Mouse (Mus musculus): Measurements from ENCODE around the gene Pex16. TPM values are rescaled to one million over a fixed set of nuclear protein-coding genes. Genes with fewer than 3 reads are reported as not detected.

The Pex16 gene
- 81.9 and 92.5 TPM in 2 replicates for polyA plus RNA-seq (2012; rRNA removed)

GRCm38 (mm10) chr2:92374514-92374913 is at the start of gene Pex16, which contains the start of gene Large2:
TSS of gene Pex16 (plus strand) at chr2:92374676.
TSS of gene Large2 (minus strand) at chr2:92374869.
- peak; percentile 62 for DNase-seq
- Histone ChIP-seq H3K27me3 (replicated peaks; ENCODE audit: control insufficient read depth, insufficient read depth, low read length) (no peaks in the 10 kb centered on the region), H3K27ac (ENCODE audit: insufficient read depth, low read depth, low read length) (peak within 1 kb of the TSS; percentile 99), H3K4me1 (ENCODE audit: control insufficient read depth, insufficient read depth, low read length) (peaks cover 33% of the 10 kb centered on the region), H3K4me3 (ENCODE audit: insufficient read depth, low read depth, low read length) (peak within 1 kb of the TSS; percentile 83), H3K36me3 (ENCODE audit: control insufficient read depth, insufficient read depth, low read length) (peaks cover 2% of the 10 kb centered on the region; the same call in 1 of the 2 replicates)
- 3% methylated on average over 16 of the region's 16 CpGs for WGBS
- TF ChIP-seq CTCF (conservative IDR thresholded peaks at IDR 0.05; ENCODE audit: insufficient read depth, insufficient read length, low read depth, low read length), result no peak
- TF ChIP-seq POLR2A (IDR thresholded peaks at IDR 0.05; ENCODE audit: low read depth, low read length), result no peak

- no peaks in the 10 kb centered on the region for H3K4me1 ChIP-seq (ENCODE audit: control insufficient read depth, insufficient read depth, low read length)
- H3K27ac ChIP-seq (ENCODE audit: insufficient read depth, low read depth, low read length), result no peak overlapping the region
- no peaks in the 10 kb centered on the region; the same call in 1 of the 2 replicates for H3K36me3 ChIP-seq (ENCODE audit: control insufficient read depth, insufficient read depth, low read length)
- DNase-seq, result no peak
- H3K4me3 ChIP-seq (ENCODE audit: insufficient read depth, low read depth, low read length), result no peak overlapping the region
- 90% methylated on average over 7 of the region's 7 CpGs for WGBS
- TF ChIP-seq CTCF (conservative IDR thresholded peaks at IDR 0.05; ENCODE audit: insufficient read depth, insufficient read length, low read depth, low read length) (no peak), POLR2A (IDR thresholded peaks at IDR 0.05; ENCODE audit: low read depth, low read length) (no peak)
- no peaks in the 10 kb centered on the region for H3K27me3 ChIP-seq (replicated peaks; ENCODE audit: control insufficient read depth, insufficient read depth, low read length)
Observed at GRCm38 (mm10) chr2:92325676-92326075, 48.8 kb upstream of the Pex16 start.

GRCm38 (mm10) chr2:92326221-92326620 is 48.3 kb upstream of the Pex16 start:
- no peak for DNase-seq
- no peak overlapping the region for H3K27ac ChIP-seq (ENCODE audit: insufficient read depth, low read depth, low read length)
- no peak for TF ChIP-seq CTCF (conservative IDR thresholded peaks at IDR 0.05; ENCODE audit: insufficient read depth, insufficient read length, low read depth, low read length)
- TF ChIP-seq POLR2A (IDR thresholded peaks at IDR 0.05; ENCODE audit: low read depth, low read length), result no peak
- H3K36me3 ChIP-seq (ENCODE audit: control insufficient read depth, insufficient read depth, low read length), result no peaks in the 10 kb centered on the region; the same call in 1 of the 2 replicates
- H3K27me3 ChIP-seq (replicated peaks; ENCODE audit: control insufficient read depth, insufficient read depth, low read length), result no peaks in the 10 kb centered on the region
- WGBS, result 71% methylated on average over 1 of the region's 1 CpGs
- no peaks in the 10 kb centered on the region for H3K4me1 ChIP-seq (ENCODE audit: control insufficient read depth, insufficient read depth, low read length)
- no peak overlapping the region for H3K4me3 ChIP-seq (ENCODE audit: insufficient read depth, low read depth, low read length)

- Histone ChIP-seq H3K27me3 (replicated peaks; ENCODE audit: control insufficient read depth, insufficient read depth, low read length) (no peaks in the 10 kb centered on the region), H3K27ac (ENCODE audit: insufficient read depth, low read depth, low read length) (no peak overlapping the region), H3K4me3 (ENCODE audit: insufficient read depth, low read depth, low read length) (no peak overlapping the region), H3K36me3 (ENCODE audit: control insufficient read depth, insufficient read depth, low read length) (no peaks in the 10 kb centered on the region; the same call in 1 of the 2 replicates), H3K4me1 (ENCODE audit: control insufficient read depth, insufficient read depth, low read length) (no peaks in the 10 kb centered on the region)
- WGBS, result 93% methylated on average over 4 of the region's 4 CpGs
- no peak for DNase-seq
- no peak for TF ChIP-seq CTCF (conservative IDR thresholded peaks at IDR 0.05; ENCODE audit: insufficient read depth, insufficient read length, low read depth, low read length)
- no peak for TF ChIP-seq POLR2A (IDR thresholded peaks at IDR 0.05; ENCODE audit: low read depth, low read length)
Observed at GRCm38 (mm10) chr2:92327601-92328000, 46.9 kb upstream of the Pex16 start.

- Histone ChIP-seq H3K4me1 (ENCODE audit: control insufficient read depth, insufficient read depth, low read length) (no peaks in the 10 kb centered on the region), H3K27ac (ENCODE audit: insufficient read depth, low read depth, low read length) (no peak overlapping the region), H3K4me3 (ENCODE audit: insufficient read depth, low read depth, low read length) (no peak overlapping the region), H3K36me3 (ENCODE audit: control insufficient read depth, insufficient read depth, low read length) (no peaks in the 10 kb centered on the region; the same call in 1 of the 2 replicates), H3K27me3 (replicated peaks; ENCODE audit: control insufficient read depth, insufficient read depth, low read length) (no peaks in the 10 kb centered on the region)
- DNase-seq, result no peak
- 90% methylated on average over 8 of the region's 8 CpGs for WGBS
- TF ChIP-seq POLR2A (IDR thresholded peaks at IDR 0.05; ENCODE audit: low read depth, low read length) (no peak), CTCF (conservative IDR thresholded peaks at IDR 0.05; ENCODE audit: insufficient read depth, insufficient read length, low read depth, low read length) (no peak)
Observed at GRCm38 (mm10) chr2:92328206-92328605, 46.3 kb upstream of the Pex16 start.

- H3K27me3 ChIP-seq (replicated peaks; ENCODE audit: control insufficient read depth, insufficient read depth, low read length), result no peaks in the 10 kb centered on the region
- H3K36me3 ChIP-seq (ENCODE audit: control insufficient read depth, insufficient read depth, low read length), result no peaks in the 10 kb centered on the region; the same call in 1 of the 2 replicates
- peak; percentile 42 for DNase-seq
- TF ChIP-seq POLR2A (IDR thresholded peaks at IDR 0.05; ENCODE audit: low read depth, low read length), result no peak
- peak; percentile 53 for TF ChIP-seq CTCF (conservative IDR thresholded peaks at IDR 0.05; ENCODE audit: insufficient read depth, insufficient read length, low read depth, low read length)
- 53% methylated on average over 2 of the region's 2 CpGs for WGBS
- no peak overlapping the region for H3K27ac ChIP-seq (ENCODE audit: insufficient read depth, low read depth, low read length)
- H3K4me1 ChIP-seq (ENCODE audit: control insufficient read depth, insufficient read depth, low read length), result no peaks in the 10 kb centered on the region
- no peak overlapping the region for H3K4me3 ChIP-seq (ENCODE audit: insufficient read depth, low read depth, low read length)
Observed at GRCm38 (mm10) chr2:92330840-92331239, 43.6 kb upstream of the Pex16 start.

- H3K36me3 ChIP-seq (ENCODE audit: control insufficient read depth, insufficient read depth, low read length), result no peaks in the 10 kb centered on the region; the same call in 1 of the 2 replicates
- TF ChIP-seq CTCF (conservative IDR thresholded peaks at IDR 0.05; ENCODE audit: insufficient read depth, insufficient read length, low read depth, low read length) (no peak), POLR2A (IDR thresholded peaks at IDR 0.05; ENCODE audit: low read depth, low read length) (no peak)
- 81% methylated on average over 2 of the region's 2 CpGs for WGBS
- H3K27ac ChIP-seq (ENCODE audit: insufficient read depth, low read depth, low read length), result no peak overlapping the region
- no peaks in the 10 kb centered on the region for H3K27me3 ChIP-seq (replicated peaks; ENCODE audit: control insufficient read depth, insufficient read depth, low read length)
- no peaks in the 10 kb centered on the region for H3K4me1 ChIP-seq (ENCODE audit: control insufficient read depth, insufficient read depth, low read length)
- no peak overlapping the region for H3K4me3 ChIP-seq (ENCODE audit: insufficient read depth, low read depth, low read length)
- peak; percentile 9 for DNase-seq
Observed at GRCm38 (mm10) chr2:92331410-92331809, 43.1 kb upstream of the Pex16 start.

Measured in kidney, adult 2 months (tissue).